Mouse (Mus musculus): ENCODE results near the gene Ccnd3.

Ccnd3 gene

DNA sequence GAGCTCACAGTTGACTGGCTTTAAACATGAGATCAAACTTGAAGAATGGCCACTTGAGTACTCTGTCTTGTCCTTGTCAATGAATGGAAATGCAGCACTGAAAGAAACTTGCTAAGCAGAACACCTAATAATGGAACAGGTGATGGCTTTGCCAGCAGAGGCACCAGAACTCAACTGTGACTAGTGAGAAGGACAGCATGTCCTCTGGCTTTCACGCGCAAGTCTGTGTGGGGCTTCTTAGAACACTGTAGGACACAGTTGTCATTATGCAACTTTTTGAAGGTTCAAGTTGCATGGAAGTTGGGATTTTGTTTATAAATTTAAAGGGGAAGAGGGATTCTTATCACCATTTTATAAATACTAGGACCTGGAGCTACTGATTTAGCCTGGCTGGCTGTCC is 120.2 kb downstream of the Ccnd3 start:
- TF ChIP-seq GATA4 (IDR thresholded peaks at IDR 0.05; ENCODE audit: insufficient replicate concordance, low read length), result no peak

DNA sequence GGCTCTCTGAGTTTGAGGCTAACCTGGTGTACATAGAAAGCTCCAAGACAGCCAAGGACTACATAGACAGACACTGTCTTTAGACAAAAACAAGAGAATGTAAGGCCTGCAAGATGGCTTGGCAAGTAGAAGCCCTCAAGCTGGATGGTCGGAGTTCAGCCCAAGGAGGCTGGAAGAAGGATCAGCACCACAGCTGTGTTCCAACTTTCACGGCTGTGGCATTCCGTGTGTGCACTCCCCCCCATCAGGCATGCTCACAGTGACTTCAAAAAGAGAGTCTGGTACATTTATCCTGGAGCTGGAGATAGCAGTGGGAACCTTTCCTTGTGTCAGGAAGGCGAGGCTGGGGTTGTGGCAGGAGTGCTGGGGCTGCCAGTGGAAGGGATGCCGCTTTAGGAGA is 121.2 kb downstream of the Ccnd3 start:
- no peak for TF ChIP-seq GATA4 (IDR thresholded peaks at IDR 0.05; ENCODE audit: insufficient replicate concordance, low read length)

DNA sequence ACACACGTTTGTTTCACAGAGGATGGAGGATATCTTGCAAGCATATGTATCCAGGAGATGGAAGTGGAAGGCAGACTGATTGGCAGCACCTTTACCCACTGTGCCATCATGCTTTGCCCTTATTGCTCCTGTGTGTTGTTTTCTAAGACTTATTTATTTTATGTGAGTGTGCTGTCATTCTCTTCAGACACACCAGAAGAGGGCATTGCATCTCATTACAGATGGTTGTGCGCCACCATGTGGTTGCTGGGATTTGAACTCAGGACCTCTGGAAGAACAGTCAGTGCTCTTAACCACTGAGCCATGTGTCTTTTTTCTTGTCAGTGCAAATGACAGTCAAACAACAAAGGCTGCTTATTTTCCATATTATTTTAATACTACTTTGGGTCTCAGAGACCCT is 122.9 kb downstream of the Ccnd3 start:
- no peak for TF ChIP-seq GATA4 (IDR thresholded peaks at IDR 0.05; ENCODE audit: insufficient replicate concordance, low read length)

DNA sequence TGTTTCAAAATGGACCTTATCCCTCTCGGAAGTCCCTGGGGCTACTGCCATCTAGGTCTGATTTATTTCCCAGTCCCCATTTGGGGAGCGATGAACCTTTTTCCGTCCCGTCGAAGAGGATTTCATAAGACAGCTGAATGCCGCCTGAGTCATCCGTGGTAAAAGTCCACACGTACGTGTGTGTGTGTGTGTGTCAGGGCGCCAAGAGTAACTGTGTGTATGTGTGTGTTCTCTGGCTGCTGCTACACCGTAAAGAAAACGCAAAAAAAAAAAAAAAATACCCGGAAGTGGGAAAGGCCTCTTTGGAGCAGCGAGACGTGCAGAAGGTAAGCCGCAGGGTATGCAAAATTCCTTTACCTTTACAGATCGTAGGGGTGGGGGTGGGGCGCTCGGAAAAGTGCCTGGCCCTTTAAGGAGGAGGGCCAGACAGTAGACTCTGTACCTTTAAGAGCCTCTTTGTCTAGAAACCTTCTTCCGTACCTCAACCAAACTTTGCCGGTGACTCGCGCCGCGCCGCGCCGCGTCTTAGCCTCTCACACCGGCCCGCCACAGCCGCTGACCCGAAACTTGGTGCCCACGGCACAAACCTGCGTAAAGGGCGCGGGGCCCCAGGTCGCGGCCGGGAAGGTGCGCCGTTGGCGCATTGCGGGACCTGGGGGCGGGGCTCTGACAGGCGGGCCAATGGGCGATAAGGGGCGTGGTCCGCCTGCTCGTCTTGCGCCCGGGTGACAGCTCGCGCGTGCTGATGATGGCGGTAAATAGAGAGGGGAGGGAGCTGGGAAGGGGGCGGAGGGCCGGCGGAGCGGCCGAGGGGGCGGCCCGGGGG is 124.2 kb downstream of the Ccnd3 start:
- no peak for TF ChIP-seq GATA4 (IDR thresholded peaks at IDR 0.05; ENCODE audit: insufficient replicate concordance, low read length)

DNA sequence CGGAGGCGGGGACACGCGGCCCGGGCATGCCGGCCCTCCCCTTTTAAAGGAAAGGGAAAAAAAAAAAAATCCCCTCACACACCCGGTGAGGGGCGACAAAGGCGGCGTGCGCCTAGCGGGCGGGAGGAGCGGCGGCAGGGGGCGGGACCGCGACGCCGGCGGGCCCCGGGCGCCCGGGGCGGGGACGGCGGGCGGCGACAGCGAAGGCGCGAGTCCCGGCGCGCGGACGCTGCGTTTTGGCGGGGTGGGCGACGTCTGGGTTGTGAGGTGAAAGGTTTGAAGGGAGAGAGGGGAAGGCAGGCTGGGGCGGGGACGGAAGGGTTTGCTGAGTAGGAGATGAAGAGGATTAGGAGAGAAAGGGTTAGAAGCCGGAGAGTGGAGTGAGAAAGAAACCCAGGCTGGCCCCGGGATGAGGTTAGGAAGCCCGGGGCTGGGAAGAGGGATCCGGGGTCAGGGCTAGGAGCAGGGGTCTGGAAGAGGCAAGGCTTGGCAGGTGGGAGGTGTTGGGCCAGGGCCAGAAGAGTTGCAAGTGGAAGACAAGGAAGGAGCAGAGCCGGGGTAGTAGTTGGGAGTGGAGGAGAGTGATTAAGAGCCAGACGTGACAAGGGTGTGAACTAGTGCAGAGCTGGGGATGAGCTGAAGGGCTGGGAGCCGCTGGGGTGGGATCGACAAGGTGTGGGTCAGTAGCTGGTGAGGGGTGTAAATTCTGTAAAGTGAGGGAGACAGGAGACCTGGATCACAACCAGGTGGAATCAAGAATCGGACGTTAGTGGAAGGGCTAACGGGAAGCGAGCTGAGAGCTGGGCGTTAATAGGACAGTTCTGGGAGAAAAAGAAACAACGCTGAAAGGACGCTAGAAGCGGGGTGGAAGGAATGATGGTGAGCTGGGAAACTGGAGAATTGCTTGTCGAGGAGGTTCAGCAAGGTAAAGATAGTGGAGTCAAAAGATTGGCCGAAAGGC is 125.1 kb downstream of the Ccnd3 start:
- no peak for TF ChIP-seq GATA4 (IDR thresholded peaks at IDR 0.05; ENCODE audit: insufficient replicate concordance, low read length)

DNA sequence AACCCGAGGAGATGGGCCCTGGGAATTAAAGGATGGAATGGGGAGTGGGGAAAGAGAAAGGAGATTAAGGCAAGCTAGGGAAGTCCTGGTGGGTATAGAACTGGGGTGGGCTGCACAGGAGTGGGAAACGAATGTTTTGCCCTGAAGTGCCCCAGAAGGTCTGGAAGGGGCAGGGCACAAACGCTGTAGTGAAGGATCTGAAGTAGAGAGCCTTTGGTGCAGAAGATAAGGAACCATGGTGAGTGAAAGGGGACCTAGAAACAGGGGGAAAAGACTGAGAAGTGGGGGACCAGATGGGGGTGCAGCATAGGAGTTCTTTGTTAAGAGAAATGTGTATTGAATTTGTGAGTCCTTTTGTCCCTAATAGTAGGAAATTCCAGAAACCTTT is 125.8 kb downstream of the Ccnd3 start, which contains the start of gene Usp49:
Usp49 (plus strand) TSS at position 13 of the 388 bp plus-strand sequence.
- TF ChIP-seq GATA4 (IDR thresholded peaks at IDR 0.05; ENCODE audit: insufficient replicate concordance, low read length), result no peak

DNA sequence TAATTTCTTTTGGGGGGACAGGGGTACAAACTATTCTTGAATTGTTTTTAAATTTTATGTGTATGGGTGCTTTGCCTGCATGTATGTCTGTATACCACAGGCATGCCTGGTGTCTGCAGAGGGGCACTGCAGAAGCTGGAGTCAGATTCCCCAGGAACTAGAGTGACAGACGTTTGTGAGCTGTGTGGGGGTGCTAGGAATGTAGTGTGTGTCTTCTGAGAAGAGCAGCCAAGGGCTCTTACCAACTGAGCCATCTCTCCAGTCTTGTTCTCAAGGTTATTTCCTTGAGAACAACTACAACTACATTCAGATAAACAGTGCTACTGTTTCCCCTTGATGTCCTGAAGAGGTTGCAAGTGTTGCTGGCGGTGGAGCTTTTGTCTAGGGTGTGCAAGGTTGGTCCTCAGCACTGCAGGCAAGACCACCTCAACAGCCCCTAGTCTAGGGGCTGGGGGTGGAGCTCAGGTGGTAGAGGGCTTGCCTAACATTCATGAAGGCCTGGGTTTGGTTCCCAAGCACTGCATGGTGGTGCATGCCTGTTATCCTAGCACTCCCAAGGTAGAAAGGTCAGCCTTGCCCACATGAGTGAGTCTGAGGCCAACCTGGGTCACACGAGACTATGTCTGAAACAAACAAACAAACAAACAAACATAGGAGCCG is 127.5 kb downstream of the Ccnd3 start:
- TF ChIP-seq GATA4 (IDR thresholded peaks at IDR 0.05; ENCODE audit: insufficient replicate concordance, low read length), result no peak

DNA sequence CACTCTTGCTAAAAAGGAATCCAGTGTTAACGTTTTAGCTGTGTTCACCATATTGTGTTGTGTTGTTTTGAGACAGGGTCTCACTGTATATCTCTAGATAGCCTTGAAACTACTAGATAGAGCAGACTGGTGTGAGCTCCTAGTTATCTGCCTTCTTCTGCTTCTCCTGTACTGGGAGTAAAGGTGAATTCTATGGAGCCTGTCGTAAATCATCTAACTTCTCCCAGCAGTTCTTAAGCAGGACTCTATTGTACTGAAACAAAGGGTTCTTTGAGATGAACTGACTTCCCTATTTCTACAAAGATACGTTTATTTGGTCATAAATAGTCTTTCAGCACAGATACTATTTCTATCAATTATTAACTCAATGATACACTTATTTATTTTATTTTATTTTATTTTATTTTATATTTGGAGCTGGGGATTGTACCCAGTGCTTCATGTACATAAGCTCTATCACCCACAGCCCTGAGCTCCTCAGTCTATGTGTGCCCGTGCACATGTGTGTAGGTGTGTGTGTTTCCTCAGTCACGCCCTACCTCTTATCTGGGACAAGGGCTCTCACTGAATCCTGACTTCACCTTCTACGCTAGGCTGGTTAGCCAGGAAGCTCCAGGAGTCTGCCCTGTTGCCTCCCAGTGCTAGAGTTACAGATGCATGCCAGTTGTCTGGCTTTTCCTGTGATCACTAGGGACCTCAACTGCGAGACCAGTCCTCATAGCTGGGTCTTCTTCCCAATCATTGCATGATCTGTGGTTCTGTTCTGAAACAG is 129.3 kb downstream of the Ccnd3 start:
- TF ChIP-seq GATA4 (IDR thresholded peaks at IDR 0.05; ENCODE audit: insufficient replicate concordance, low read length), result no peak

DNA sequence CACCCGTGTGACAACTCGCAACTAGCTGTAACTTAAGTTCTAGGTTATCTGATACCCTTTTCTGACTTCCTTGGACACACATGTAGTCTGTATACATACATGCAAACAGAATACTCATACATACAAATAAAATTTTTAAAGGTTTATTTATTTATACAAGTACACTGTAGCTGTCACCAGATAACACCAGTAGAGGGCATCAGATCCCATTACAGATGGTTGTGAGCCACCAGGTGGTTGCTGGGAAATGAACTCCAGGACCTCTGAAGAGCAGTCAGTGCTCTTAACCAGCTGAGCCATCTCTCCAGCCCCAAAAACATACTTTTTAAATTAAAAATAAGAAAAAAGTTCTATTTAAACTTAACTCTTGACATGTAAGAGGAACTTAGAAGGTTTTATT is 138.1 kb downstream of the Ccnd3 start:
- no peak for TF ChIP-seq GATA4 (IDR thresholded peaks at IDR 0.05; ENCODE audit: insufficient replicate concordance, low read length)

DNA sequence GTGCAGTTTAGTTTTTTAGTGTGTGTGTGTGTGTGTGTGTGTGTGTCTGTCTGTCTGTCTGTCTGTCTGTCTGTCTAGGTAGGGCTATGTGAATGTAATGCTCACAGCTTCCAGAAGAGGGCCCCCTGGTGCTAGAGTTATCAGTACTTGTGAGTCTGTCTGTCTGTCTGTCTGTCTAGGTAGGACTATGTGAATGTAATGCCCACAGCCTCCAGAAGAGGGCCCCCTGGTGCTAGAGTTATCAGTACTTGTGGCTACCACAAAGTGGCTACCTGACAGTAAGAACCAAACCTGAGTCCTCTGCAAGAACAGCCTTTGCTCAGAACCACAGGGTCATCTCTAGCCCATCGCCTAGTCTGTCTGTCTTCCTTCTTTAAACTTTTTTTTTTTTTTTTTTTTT is 141.8 kb downstream of the Ccnd3 start:
- TF ChIP-seq GATA4 (IDR thresholded peaks at IDR 0.05; ENCODE audit: insufficient replicate concordance, low read length), result no peak

DNA sequence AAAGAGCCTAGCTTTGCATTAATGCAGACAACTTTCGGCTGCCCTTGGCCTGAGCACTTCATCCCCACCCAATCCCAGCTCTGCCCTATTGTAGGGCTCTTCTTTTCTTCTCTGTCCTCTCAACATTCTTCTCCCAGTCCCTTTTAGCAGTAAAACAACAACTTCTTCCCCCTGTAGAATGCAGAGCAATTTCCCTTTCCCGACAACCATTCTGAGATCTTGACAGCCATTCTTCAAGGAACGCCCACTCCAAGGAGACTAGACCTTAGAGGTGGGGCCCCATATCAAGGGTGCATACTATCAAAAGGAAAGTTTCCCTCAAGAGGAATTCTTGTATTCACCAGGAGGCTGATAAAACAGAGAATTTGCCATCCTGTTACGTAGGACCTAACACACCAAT is 144.1 kb downstream of the Ccnd3 start:
- TF ChIP-seq GATA4 (IDR thresholded peaks at IDR 0.05; ENCODE audit: insufficient replicate concordance, low read length), result no peak
